Mouse (Mus musculus): Measurements from ENCODE around the gene Zbtb16. TPM values are rescaled to one million over a fixed set of nuclear protein-coding genes. Genes with fewer than 3 reads are reported as not detected.

Gene Zbtb16
- polyA plus RNA-seq, 1 experiment from 2014 or later: 2.5 TPM

- TF ChIP-seq CTCF (IDR thresholded peaks at IDR 0.05; ENCODE audit: low read depth) (0 out of 2 replicates have a peak, but pooled peaks have one; percentile 12), EP300 (IDR thresholded peaks at IDR 0.05; ENCODE audit: low read depth) (no peak)
- no peaks in the 10 kb centered on the region for H3K27me3 ChIP-seq (ENCODE audit: insufficient read depth, low read length)
- no peaks in the 10 kb centered on the region for H3K9me3 ChIP-seq (ENCODE audit: low read length)
- peak overlapping the region; percentile 44; the same call in 1 of the 2 replicates for H3K27ac ChIP-seq (ENCODE audit: low read depth)
- 62% methylated on average over 12 of the region's 12 CpGs for WGBS (ENCODE audit: insufficient replicate concordance)
- H3K9ac ChIP-seq (replicated peaks): no peak overlapping the region
- H3K36me3 ChIP-seq (replicated peaks; ENCODE audit: insufficient read depth, low read length): no peaks in the 10 kb centered on the region
- no peak overlapping the region for H3K4me2 ChIP-seq (ENCODE audit: low read depth, low read length)
- no peak for ATAC-seq
- H3K4me1 ChIP-seq (ENCODE audit: insufficient read depth): peaks cover 18% of the 10 kb centered on the region
- DNase-seq: no peak
- H3K4me3 ChIP-seq (ENCODE audit: low read depth, low read length): no peak overlapping the region
Observed at GRCm38 (mm10) chr9:48735466-48736312, 100.3 kb downstream of the Zbtb16 start.

GRCm38 (mm10) chr9:48734725-48735465 lies 101.1 kb downstream of the Zbtb16 start:
- ATAC-seq: no peak
- Histone ChIP-seq H3K4me3 (ENCODE audit: low read depth, low read length) (no peak overlapping the region), H3K4me2 (ENCODE audit: low read depth, low read length) (no peak overlapping the region), H3K9me3 (ENCODE audit: low read length) (no peaks in the 10 kb centered on the region), H3K27me3 (ENCODE audit: insufficient read depth, low read length) (no peaks in the 10 kb centered on the region), H3K9ac (replicated peaks) (no peak overlapping the region), H3K27ac (ENCODE audit: low read depth) (peak overlapping the region; percentile 37), H3K36me3 (replicated peaks; ENCODE audit: insufficient read depth, low read length) (no peaks in the 10 kb centered on the region), H3K4me1 (ENCODE audit: insufficient read depth) (peaks cover 14% of the 10 kb centered on the region)
- TF ChIP-seq EP300 (IDR thresholded peaks at IDR 0.05; ENCODE audit: low read depth) (no peak), CTCF (IDR thresholded peaks at IDR 0.05; ENCODE audit: low read depth) (no peak)
- no peak for DNase-seq
- 82% methylated on average over 12 of the region's 12 CpGs for WGBS (ENCODE audit: insufficient replicate concordance)

GRCm38 (mm10) chr9:48733817-48734544 lies 102.0 kb downstream of the Zbtb16 start:
- DNase-seq: no peak
- 56% methylated on average over 13 of the region's 13 CpGs for WGBS (ENCODE audit: insufficient replicate concordance)
- H3K9ac ChIP-seq (replicated peaks): no peak overlapping the region

GRCm38 (mm10) chr9:48733083-48733482 lies 102.9 kb downstream of the Zbtb16 start:
- no peaks in the 10 kb centered on the region; the same call in 1 of the 2 replicates for H3K36me3 ChIP-seq (replicated peaks; ENCODE audit: insufficient read depth, low read length)
- no peak overlapping the region for H3K4me2 ChIP-seq (ENCODE audit: low read depth, low read length)
- no peak overlapping the region for H3K4me3 ChIP-seq (ENCODE audit: low read depth, low read length)
- DNase-seq: no peak
- H3K9ac ChIP-seq (replicated peaks): no peak overlapping the region
- H3K27ac ChIP-seq (ENCODE audit: low read depth): 0 out of 2 replicates have a peak overlapping the region, but pooled peaks have one; percentile 29
- TF ChIP-seq CTCF (IDR thresholded peaks at IDR 0.05; ENCODE audit: low read depth) (no peak), EP300 (IDR thresholded peaks at IDR 0.05; ENCODE audit: low read depth) (no peak)
- no peaks in the 10 kb centered on the region for H3K9me3 ChIP-seq (ENCODE audit: low read length)
- WGBS (ENCODE audit: insufficient replicate concordance): 68% methylated on average over 6 of the region's 6 CpGs
- ATAC-seq: no peak
- H3K4me1 ChIP-seq (ENCODE audit: insufficient read depth): peaks cover 10% of the 10 kb centered on the region
- no peaks in the 10 kb centered on the region for H3K27me3 ChIP-seq (ENCODE audit: insufficient read depth, low read length)

More at GRCm38 (mm10) chr9:48733817-48734544, 102.0 kb downstream of the Zbtb16 start:
- Histone ChIP-seq H3K4me1 (ENCODE audit: insufficient read depth) (peaks cover 9% of the 10 kb centered on the region), H3K27ac (ENCODE audit: low read depth) (peak overlapping the region; percentile 37), H3K36me3 (replicated peaks; ENCODE audit: insufficient read depth, low read length) (no peaks in the 10 kb centered on the region), H3K9me3 (ENCODE audit: low read length) (no peaks in the 10 kb centered on the region), H3K4me2 (ENCODE audit: low read depth, low read length) (no peak overlapping the region), H3K4me3 (ENCODE audit: low read depth, low read length) (no peak overlapping the region), H3K27me3 (ENCODE audit: insufficient read depth, low read length) (no peaks in the 10 kb centered on the region)
- TF ChIP-seq CTCF (IDR thresholded peaks at IDR 0.05; ENCODE audit: low read depth): no peak
- peak; percentile 29; the same call in 1 of the 2 replicates for TF ChIP-seq EP300 (IDR thresholded peaks at IDR 0.05; ENCODE audit: low read depth)
- no peak for ATAC-seq

DNA sequence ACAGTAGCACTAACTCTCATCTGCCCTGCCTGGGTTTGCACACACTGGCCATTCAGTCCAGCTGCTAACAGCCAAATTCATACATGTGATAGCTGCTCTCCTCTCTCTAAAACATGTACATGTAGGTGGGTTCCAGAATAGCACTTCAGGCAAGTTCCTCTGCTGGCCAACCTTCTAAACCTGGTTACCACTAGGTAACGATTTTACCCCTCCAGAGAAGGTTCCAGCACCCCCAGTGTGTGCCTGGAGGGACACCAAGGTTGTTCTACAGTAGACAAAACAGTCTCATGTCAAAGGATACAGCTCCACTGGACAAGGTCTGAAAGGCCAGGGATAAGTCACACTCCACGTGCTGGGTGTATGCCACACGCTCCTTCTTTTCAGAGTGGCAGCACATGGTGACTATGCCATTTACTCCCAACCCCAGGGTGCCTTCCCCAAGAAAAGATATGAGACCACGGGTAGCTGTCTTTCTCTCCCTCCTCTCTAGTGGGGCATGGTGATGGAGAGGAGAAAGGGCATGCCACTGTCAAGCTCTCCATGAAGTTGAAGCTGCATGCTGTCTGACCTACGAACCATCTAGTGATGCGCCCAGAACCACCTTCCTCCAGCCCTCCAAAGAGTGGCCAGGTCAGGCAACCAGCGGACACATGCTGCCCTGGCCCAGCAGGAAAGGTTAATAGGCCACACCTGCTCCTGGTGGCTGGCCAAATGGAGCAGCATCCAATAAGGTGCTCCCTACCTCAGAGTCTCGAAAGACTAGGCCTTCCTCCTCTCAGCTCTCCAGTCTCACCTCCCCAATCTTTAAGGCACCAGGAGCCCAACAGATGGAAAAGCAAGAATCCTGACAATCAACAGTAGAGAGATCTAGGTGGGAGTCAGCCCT lies 104.1 kb downstream of the Zbtb16 start:
- Histone ChIP-seq H3K9ac (replicated peaks) (no peak overlapping the region), H3K27ac (ENCODE audit: low read depth) (no peak overlapping the region), H3K36me3 (replicated peaks; ENCODE audit: insufficient read depth, low read length) (peaks cover 3% of the 10 kb centered on the region; the same call in 1 of the 2 replicates), H3K4me1 (ENCODE audit: insufficient read depth) (peaks cover 12% of the 10 kb centered on the region), H3K9me3 (ENCODE audit: low read length) (no peaks in the 10 kb centered on the region), H3K27me3 (ENCODE audit: insufficient read depth, low read length) (no peaks in the 10 kb centered on the region), H3K4me3 (ENCODE audit: low read depth, low read length) (no peak overlapping the region), H3K4me2 (ENCODE audit: low read depth, low read length) (no peak overlapping the region)
- DNase-seq (no peak), ATAC-seq (peak; percentile 54)
- WGBS (ENCODE audit: insufficient replicate concordance): 77% methylated on average over 8 of the region's 8 CpGs
- TF ChIP-seq EP300 (IDR thresholded peaks at IDR 0.05; ENCODE audit: low read depth): no peak
